Mouse (Mus musculus): ENCODE measurements around the gene Kctd6. TPM values are rescaled to one million over a fixed set of nuclear protein-coding genes. Genes with fewer than 3 reads are reported as not detected.

Gene Kctd6
- polyA plus RNA-seq, 2 experiments = 3.4 to 3.6 TPM

- Histone ChIP-seq H3K36me3 (replicated peaks; ENCODE audit: control insufficient read depth, insufficient read depth, low read depth) (no peaks in the 10 kb centered on the region), H3K4me1 (replicated peaks; ENCODE audit: control insufficient read depth in 2 of 2, insufficient read depth in 2 of 2, low read length in 1 of 2) (no peaks in the 10 kb centered on the region; a peak in 1 of 4 replicates), H3K9me3 (ENCODE audit: control insufficient read depth, low read length) (no peaks in the 10 kb centered on the region), H3K27ac (no peak overlapping the region), H3K27me3 (ENCODE audit: control insufficient read depth, insufficient read depth, low read length) (no peaks in the 10 kb centered on the region), H3K4me3 (ENCODE audit: insufficient read depth in 1 of 2, low read depth in 2 of 2, low read length in 2 of 2) (no peak overlapping the region), H3K9ac (replicated peaks) (no peak overlapping the region), H3K4me2 (ENCODE audit: low read depth) (no peak overlapping the region)
- no peak for DNase-seq (ENCODE audit: low read depth in 3 of 3, low spot score in 3 of 3)
- TF ChIP-seq CTCF (IDR thresholded peaks at IDR 0.05; ENCODE audit: low read depth) = no peak
- TF ChIP-seq EP300 (IDR thresholded peaks at IDR 0.05; ENCODE audit: low read depth) = no peak
- WGBS (ENCODE audit: insufficient replicate concordance) = 48% methylated on average over 9 of the region's 9 CpGs
- no peak for ATAC-seq (ENCODE audit: insufficient read depth)
Measured at GRCm38 (mm10) chr14:8206179-8206910, 7.6 kb upstream of the Kctd6 start.

- Histone ChIP-seq H3K27ac (no peak overlapping the region), H3K36me3 (replicated peaks; ENCODE audit: control insufficient read depth, insufficient read depth, low read depth) (no peaks in the 10 kb centered on the region), H3K9me3 (ENCODE audit: control insufficient read depth, low read length) (no peaks in the 10 kb centered on the region), H3K4me1 (replicated peaks; ENCODE audit: control insufficient read depth in 2 of 2, insufficient read depth in 2 of 2, low read length in 1 of 2) (no peaks in the 10 kb centered on the region), H3K4me3 (ENCODE audit: insufficient read depth in 1 of 2, low read depth in 2 of 2, low read length in 2 of 2) (no peak overlapping the region), H3K9ac (replicated peaks) (no peak overlapping the region), H3K27me3 (ENCODE audit: control insufficient read depth, insufficient read depth, low read length) (no peaks in the 10 kb centered on the region), H3K4me2 (ENCODE audit: low read depth) (no peak overlapping the region)
- TF ChIP-seq CTCF (IDR thresholded peaks at IDR 0.05; ENCODE audit: low read depth) = no peak
- no peak for TF ChIP-seq EP300 (IDR thresholded peaks at IDR 0.05; ENCODE audit: low read depth)
- DNase-seq (ENCODE audit: low read depth in 3 of 3, low spot score in 3 of 3) = no peak
- 46% methylated on average over 5 of the region's 5 CpGs for WGBS (ENCODE audit: insufficient replicate concordance)
- no peak for ATAC-seq (ENCODE audit: insufficient read depth)
Measured at GRCm38 (mm10) chr14:8207105-8207504, 6.8 kb upstream of the Kctd6 start.

- Histone ChIP-seq H3K4me3 (ENCODE audit: insufficient read depth in 1 of 2, low read depth in 2 of 2, low read length in 2 of 2) (no peak overlapping the region), H3K36me3 (replicated peaks; ENCODE audit: control insufficient read depth, insufficient read depth, low read depth) (no peaks in the 10 kb centered on the region), H3K27ac (no peak overlapping the region), H3K27me3 (ENCODE audit: control insufficient read depth, insufficient read depth, low read length) (no peaks in the 10 kb centered on the region), H3K4me2 (ENCODE audit: low read depth) (no peak overlapping the region), H3K9me3 (ENCODE audit: control insufficient read depth, low read length) (no peaks in the 10 kb centered on the region), H3K4me1 (replicated peaks; ENCODE audit: control insufficient read depth in 2 of 2, insufficient read depth in 2 of 2, low read length in 1 of 2) (no peaks in the 10 kb centered on the region), H3K9ac (replicated peaks) (no peak overlapping the region)
- ATAC-seq (ENCODE audit: insufficient read depth) (no peak), DNase-seq (ENCODE audit: low read depth in 3 of 3, low spot score in 3 of 3) (no peak)
- no peak for TF ChIP-seq CTCF (IDR thresholded peaks at IDR 0.05; ENCODE audit: low read depth)
- TF ChIP-seq EP300 (IDR thresholded peaks at IDR 0.05; ENCODE audit: low read depth) = no peak
- 67% methylated on average over 5 of the region's 5 CpGs for WGBS (ENCODE audit: insufficient replicate concordance)
Measured at GRCm38 (mm10) chr14:8207543-8207942, 6.4 kb upstream of the Kctd6 start.

- 65% methylated on average over 3 of the region's 3 CpGs for WGBS (ENCODE audit: insufficient replicate concordance)
- TF ChIP-seq EP300 (IDR thresholded peaks at IDR 0.05; ENCODE audit: low read depth) = no peak
- TF ChIP-seq CTCF (IDR thresholded peaks at IDR 0.05; ENCODE audit: low read depth) = no peak
- DNase-seq (ENCODE audit: low read depth in 3 of 3, low spot score in 3 of 3) (no peak), ATAC-seq (ENCODE audit: insufficient read depth) (no peak)
- no peaks in the 10 kb centered on the region for H3K27me3 ChIP-seq (ENCODE audit: control insufficient read depth, insufficient read depth, low read length)
- no peaks in the 10 kb centered on the region for H3K36me3 ChIP-seq (replicated peaks; ENCODE audit: control insufficient read depth, insufficient read depth, low read depth)
- no peak overlapping the region for H3K27ac ChIP-seq
- H3K4me2 ChIP-seq (ENCODE audit: low read depth) = no peak overlapping the region
- H3K4me1 ChIP-seq (replicated peaks; ENCODE audit: control insufficient read depth in 2 of 2, insufficient read depth in 2 of 2, low read length in 1 of 2) = no peaks in the 10 kb centered on the region
- no peak overlapping the region for H3K9ac ChIP-seq (replicated peaks)
- no peaks in the 10 kb centered on the region for H3K9me3 ChIP-seq (ENCODE audit: control insufficient read depth, low read length)
- no peak overlapping the region for H3K4me3 ChIP-seq (ENCODE audit: insufficient read depth in 1 of 2, low read depth in 2 of 2, low read length in 2 of 2)
Measured at GRCm38 (mm10) chr14:8208876-8209275, 5.1 kb upstream of the Kctd6 start.

GRCm38 (mm10) chr14:8209896-8210295 lies 4.0 kb upstream of the Kctd6 start:
- no peaks in the 10 kb centered on the region for H3K27me3 ChIP-seq (ENCODE audit: control insufficient read depth, insufficient read depth, low read length)
- no peak for ATAC-seq (ENCODE audit: insufficient read depth)
- H3K4me1 ChIP-seq (replicated peaks; ENCODE audit: control insufficient read depth in 2 of 2, insufficient read depth in 2 of 2, low read length in 1 of 2) = peaks cover 0 to 2% of the 10 kb centered on the region in 2 experiments; a peak in 2 of 4 replicates
- H3K4me3 ChIP-seq (ENCODE audit: insufficient read depth in 1 of 2, low read depth in 2 of 2, low read length in 2 of 2) = no peak overlapping the region
- H3K27ac ChIP-seq = no peak overlapping the region
- no peak overlapping the region for H3K4me2 ChIP-seq (ENCODE audit: low read depth)
- H3K9me3 ChIP-seq (ENCODE audit: control insufficient read depth, low read length) = no peaks in the 10 kb centered on the region
- 80% methylated on average over 2 of the region's 2 CpGs for WGBS (ENCODE audit: insufficient replicate concordance)
- H3K9ac ChIP-seq (replicated peaks) = no peak overlapping the region
- no peak for DNase-seq (ENCODE audit: low read depth in 3 of 3, low spot score in 3 of 3)
- no peaks in the 10 kb centered on the region for H3K36me3 ChIP-seq (replicated peaks; ENCODE audit: control insufficient read depth, insufficient read depth, low read depth)
- no peak for TF ChIP-seq EP300 (IDR thresholded peaks at IDR 0.05; ENCODE audit: low read depth)

All from liver, embryonic 14.5 days (tissue).